Mouse (Mus musculus): ENCODE data around the gene Doxl2.
"Not testable (repeated sequence)": the region's sequence is repeated elsewhere in the genome, so short reads cannot be mapped to it uniquely, and the experiment has no call there.

Gene Doxl2

DNA sequence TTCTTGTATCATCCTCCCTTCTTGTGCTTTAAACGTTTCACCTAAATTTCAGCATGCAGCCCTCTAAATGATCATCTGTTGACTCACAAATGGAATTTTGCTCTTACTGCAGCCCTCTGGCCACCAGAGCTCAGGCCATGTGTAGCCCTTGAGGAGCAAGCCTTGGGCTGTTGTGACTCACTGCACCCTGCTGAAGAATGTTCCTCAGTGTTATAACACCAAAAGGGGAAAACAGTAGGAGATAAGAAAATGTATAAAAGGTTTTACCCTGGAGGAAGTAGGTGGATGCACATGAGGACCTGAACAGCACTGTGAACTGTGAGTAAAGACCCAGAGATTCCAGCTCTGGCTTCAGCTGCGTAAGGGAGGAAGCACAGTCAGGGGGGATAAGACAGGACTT, at the start of gene Doxl2:
Gene Doxl2, plus strand, starts transcription at position 301 of the 400 bp plus-strand sequence.
- no peak for DNase-seq (ENCODE audit: low spot score)

DNA sequence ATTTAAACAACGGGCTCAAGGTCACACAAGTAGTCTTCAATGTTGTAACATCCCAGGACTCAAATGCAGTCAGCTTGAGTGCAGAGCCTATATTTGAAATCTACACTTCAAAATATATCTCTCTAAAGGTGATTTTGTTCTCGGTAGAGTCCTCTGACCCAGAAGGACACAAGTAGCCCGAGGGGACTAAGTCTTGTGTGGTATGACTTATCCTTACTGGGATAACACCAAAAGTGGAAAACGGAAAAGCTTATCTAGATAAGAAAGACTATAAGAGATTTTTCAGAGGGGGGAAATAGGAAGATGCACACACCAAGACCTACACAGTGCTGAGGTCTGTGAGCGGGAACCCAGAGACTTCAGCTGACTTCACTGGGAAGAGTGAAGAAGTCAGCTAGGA, 45.2 kb upstream of the Doxl2 start, which contains the start of gene 1600015I10Rik:
Gene 1600015I10Rik, plus strand, starts transcription at position 301 of the 400 bp plus-strand sequence.
- no peak for DNase-seq (ENCODE audit: low spot score)

DNA sequence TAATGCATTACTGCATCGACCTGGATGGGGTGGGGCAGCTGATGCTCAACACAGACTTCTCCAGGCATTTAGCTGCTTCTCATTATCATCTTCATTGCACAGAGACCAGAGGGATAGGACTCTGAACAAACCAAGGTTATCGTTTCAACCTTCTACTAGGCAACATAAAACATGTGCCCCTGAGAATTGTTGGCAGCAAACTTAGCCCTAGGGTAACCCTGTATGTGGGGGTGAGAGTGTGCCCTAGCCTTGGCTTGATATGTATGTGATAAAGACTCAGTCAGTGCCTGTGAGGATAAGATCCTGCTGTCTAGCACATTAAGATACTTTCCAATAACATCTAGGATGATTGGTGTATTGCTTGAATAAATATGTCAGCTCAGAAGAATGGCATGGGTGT, 25.2 kb upstream of the Doxl2 start:
- DNase-seq (ENCODE audit: low spot score) = no peak

DNA sequence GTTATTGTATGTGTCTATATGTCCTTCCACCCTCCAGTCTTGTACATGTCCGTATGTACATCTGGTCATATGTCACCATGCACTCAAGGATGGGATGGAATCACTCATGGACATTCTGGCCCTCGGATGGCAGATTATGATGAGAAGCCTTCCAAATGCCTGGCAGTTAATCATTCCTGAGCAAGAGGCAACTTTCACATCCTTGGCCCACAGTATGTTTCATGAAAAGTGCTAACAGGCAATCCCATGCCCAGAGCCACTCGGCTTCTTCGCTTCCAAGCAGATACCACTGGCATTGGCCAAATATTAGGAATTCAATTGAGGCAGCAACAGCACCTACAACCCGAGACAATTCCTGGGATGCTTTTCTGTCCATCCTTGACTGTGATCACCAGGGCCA, 24.1 kb upstream of the Doxl2 start:
- DNase-seq (ENCODE audit: low spot score) = no peak

DNA sequence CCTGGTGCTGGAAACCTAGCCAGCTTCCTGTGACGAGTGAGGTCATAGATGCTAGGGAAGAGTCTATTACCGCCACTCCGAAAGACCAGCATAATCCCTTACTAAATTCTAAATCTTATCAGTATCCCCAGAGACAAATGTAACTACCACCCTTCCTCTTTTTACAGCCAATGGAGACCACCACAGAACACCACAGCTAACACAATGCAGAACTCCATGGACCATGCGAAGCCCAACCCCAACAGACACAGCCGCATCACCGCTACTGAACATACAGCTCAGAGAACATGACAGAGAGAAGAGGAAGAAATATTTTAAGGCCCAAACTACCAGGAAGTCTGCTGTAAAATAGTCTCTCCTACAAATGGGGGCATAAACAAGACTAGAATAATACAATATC, 23.1 kb upstream of the Doxl2 start:
- DNase-seq (ENCODE audit: low spot score) = no peak

DNA sequence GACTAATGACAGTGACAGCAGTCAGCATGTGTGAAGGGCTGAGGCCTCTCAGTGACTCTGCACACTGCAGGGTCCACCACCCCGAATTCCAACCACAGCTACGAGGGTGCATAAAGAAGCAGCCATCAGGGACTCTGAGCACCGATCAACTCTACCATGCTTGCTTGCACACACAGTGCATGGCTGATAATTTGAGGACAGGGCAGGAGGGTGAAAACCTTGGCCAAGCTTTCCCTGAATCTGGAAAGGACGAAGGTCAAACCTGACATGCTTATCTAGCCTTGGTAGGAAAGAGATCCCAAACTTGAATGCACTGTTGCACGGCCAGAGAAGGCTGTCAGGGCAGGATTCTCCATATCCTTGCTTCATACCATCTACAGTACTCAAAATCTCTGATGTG, 21.5 kb upstream of the Doxl2 start:
- no peak for DNase-seq (ENCODE audit: low spot score)

DNA sequence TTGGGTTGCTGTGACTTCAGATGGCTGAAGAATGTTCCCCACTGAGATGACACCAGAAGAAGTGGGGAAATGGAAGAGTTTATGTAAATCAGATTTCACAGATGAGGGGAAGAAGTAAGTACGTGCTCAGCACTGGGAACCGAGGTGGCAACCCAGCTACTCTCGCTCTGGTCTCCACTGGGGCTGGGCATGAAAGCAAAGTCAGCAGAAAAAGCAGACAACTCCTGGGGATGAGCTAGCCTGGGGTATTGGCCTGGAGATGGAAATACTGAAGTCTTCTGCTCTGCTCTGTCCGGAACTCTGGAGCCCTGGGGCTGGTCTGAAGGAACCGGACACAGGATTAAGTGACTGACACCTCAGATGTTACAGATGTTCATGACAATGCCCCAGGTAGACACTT, 20.6 kb upstream of the Doxl2 start:
- DNase-seq (ENCODE audit: low spot score) = no peak

DNA sequence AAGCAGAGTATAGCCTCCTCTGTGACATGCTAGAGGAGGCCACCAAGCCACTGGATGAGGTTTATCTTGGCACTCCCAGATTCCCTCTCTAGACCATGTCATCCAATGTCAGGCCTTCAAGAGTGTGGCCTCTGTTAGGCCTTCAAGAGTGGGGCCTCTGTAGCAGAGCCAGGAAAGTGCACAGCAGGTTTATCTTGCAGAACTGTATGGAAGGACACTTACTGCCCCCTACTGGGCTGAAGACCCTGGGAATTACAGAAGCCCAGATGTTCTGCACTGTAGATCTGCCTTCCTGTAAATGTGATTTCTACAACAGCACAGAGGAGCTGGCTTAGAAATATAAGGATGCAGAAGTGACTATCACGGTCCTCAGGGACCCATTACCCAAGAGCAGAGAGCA, 19.8 kb upstream of the Doxl2 start:
- DNase-seq (ENCODE audit: low spot score) = peak; percentile 58

DNA sequence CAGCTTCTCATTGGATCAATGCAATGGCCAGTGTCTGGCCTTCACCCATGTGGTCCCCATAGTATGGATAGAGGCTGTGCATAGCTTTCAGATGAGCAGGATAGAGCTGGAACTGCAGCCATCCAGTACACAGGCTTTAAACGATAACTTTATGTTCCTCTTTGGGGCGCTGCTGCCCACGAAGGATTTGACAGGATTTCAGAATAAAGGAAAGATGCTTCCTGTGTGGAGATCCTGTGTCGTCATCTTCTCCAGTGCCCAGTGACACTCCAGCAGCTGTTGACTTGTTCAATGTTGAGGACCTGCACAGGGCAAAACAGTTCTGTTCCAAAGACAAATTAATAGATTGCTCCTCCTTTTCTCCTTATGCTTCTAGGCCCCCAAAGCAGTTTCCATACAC, 18.0 kb upstream of the Doxl2 start:
- no peak for DNase-seq (ENCODE audit: low spot score)

DNA sequence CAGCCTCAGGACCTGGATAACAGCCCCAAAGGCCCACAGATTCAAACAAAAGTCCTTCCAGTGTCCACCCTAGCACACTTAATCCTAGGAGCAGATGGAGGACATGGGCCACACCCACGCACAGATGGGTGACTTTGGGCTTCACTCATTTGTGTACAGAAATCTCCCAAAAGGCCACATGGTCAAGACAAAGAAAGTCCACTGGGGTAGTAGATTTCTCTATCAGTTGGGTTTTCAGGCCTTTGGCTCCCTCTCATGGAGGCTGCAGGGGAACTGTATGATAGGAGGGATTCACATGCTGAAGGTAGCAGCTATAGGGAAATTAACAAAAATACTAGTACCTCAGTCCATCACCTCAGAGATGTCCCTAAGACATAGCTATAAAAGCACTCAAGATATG, 16.7 kb upstream of the Doxl2 start:
- DNase-seq (ENCODE audit: low spot score) = peak; percentile 5

DNA sequence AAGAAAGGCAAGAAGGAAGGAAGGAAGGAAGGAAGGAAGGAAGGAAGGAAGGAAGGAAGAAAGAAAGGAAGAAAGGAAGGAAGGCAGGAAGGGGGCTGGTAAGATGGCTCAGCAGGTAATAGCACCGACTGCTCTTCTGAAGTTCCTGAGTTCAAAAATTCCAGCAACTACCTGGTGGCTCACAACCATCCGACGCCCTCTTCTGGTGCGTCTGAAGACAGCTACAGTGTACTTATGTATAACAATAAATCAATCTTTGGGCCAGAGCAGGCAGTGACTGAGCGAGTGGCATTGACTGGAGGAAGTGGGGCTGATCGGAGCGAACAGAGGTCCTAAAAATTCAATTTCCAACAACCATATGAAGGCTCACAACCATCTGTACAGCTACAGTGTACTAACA, 15.6 kb upstream of the Doxl2 start:
- peak; percentile 49 for DNase-seq (ENCODE audit: low spot score)

DNA sequence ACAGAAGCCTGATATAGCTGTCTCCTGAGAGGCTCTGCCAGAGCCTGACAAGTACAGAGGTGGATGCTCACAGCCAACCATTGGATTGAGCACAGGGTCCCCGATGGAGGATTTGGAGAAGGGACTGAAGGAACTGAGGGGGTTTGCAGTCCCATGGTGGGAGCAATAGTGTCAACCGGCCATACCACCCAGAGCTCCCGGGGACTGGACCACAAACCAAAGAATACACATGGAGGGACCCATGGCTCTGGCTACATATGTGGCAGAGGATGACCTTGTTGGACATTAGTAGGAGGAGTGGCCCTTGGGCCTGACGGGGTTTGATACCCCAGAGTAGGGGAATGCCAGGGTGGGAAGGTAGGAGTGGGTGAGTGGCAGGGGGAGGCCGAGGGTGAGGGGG, 8.1 kb upstream of the Doxl2 start:
- not testable (repeated sequence) for DNase-seq (ENCODE audit: low spot score)

DNA sequence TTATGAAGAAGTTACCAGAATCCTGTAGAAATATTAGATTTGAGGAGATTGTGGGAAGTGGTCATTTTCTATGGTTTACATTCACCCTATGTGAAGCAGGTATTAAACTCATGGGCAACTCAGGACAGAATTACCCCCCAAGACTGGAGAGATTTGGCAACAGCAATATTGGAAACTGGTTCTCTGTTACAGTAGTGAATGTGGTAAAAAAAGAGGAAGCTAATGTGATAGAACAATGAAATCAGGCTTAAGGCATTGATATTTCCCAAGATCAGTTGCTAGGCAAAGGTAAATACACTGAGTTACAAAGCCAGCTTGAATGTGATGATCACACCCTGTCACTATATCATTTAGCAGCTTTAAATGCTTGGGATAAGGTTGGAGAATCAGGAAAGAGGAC, 6.9 kb upstream of the Doxl2 start:
- DNase-seq (ENCODE audit: low spot score) = no peak

DNA sequence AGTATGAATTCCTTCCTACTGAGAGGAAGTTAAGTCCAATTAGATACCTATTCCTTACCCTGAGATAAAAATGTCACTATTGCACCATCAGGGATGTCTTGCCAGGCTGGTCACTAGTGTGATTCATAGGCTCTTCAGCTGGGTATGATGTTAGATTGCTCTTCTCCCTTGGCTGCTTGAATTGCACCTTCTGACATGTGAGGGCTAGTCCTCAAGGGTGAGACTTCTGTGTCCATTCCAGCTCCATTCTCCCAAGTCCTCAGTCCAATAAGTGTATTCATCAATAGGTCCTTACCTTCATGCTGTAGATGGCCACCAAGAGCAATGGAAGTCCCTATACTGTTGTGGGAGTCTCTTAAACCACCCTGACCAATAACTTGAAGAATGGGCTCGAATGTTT, 4.9 kb downstream of the Doxl2 start:
- no peak for DNase-seq (ENCODE audit: low spot score)

DNA sequence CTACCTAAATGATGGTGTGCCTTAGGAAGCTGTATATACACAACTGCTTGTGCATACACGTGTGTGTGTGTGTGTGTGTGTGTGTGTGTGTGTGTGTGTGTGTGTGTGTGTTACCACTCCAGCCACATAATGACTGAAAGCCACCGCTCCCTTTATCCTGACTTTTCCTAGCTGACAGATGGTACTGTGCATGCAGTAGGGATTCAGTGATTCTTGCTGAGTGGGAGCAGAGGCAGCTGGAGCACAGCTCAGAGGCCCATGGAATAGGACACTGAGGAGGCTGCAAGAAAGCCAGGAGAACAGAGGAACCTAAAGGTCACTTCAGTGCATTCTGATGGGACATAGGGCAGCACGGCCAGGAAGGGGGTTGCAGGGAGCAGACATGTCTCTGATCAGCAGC, 7.5 kb downstream of the Doxl2 start:
- DNase-seq (ENCODE audit: low spot score) = no peak

DNA sequence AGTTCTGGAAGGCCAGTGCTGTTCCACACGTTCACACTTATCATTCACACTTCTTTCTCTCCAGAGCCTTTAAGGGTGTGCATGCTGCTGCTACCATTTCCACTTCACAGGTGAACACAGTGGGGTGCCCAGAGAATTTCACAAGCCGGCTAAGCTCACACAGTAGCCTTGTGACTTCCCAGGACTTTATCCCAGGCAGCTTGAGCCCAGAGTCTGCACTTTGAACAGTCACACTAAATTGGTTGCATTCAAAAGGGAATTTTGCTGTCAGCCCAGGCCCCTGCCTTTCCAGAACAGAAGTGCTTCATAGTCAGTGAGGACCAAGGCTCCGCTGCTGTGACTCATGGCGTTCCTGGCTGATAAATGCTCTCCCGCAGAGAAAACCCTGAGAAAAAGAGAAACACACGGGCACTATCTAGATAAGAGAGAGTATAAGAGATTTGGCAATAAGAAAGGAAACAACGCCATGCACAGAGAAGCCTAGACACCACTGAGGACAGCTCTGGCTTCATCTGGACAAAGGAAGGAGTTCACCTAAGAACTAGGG, 11.8 kb downstream of the Doxl2 start, which contains the start of gene Svs1:
Gene Svs1, plus strand, starts transcription at position 418 of the 547 bp plus-strand sequence.
- no peak for DNase-seq (ENCODE audit: low spot score)

DNA sequence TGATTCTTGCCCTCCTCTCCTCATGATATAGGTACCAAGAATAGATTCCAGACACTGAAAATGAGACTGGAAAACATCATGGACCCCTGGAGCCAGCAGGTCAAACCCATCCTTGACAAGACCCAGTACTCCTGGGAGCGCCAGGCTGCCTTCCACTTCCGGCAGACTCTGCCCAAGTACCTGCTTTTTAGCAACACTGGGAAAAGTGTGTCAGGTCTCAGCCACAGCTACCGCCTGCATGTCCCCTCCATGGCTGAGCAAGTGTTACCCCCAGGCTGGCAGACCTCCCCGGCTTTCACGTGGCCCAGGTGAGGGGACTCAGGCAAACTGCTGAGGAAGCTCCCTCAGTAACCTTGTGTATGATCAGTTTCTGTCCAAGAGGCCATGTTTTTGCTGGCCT, 15.2 kb downstream of the Doxl2 start:
- no peak for DNase-seq (ENCODE audit: low spot score)

DNA sequence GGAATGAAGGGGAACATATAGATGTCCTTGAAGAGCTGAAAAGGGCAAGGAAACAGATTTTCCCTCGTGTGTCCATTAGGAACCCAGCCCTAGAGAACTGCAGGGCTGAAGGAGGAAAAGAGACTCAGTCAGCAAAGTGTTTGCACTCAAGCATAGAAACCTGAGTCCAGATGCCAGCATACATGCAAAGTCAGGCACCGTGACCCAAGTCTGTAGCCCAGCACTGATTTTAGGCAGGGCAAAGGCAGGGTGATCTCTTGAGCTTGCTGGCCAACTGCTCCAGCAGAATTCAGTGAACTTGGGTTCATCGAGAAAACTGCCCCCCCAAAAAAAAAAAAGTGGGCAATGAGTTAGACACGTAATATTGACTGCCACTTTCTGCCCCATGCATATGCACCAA, 17.2 kb downstream of the Doxl2 start:
- no peak for DNase-seq (ENCODE audit: low spot score)

DNA sequence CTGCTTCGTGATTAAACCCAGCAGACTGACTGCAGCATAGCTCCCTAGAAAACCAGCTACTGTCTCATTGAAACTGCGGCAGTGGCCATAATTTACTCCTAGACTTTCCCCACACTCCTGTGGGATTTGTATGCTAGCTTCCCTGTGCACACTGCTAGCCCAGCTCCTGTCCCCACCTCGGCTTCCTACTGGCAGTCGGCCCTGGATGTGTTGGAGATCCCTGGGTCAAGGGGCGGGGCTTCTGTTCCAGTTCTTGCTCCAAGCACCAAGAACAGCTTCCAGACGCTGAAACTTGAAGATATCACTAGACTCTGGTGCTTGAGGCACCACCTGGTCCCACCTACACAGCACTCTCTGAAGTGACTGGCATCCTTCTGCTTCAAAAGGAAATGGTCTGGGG, 23.4 kb downstream of the Doxl2 start:
- DNase-seq (ENCODE audit: low spot score) = no peak

DNA sequence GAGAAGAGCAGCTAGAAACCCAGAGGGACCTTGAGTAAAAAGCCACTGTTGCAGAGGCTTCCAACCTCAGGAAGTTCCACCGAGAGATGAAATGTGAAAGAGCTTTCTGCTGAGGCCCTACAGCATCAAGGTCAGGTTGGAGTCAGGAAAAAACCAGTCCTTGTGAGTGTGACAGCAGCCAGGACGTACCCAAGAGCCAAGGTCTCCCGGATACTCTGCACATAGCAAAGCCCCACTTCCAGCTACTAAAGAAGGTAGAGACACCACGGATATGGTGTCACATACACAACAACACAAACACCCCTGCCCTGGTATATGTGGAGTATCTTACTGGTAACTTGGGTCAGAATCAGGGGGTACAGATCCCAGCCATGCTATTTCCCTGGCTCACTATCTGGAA, 24.0 kb downstream of the Doxl2 start:
- DNase-seq (ENCODE audit: low spot score) = no peak

DNA sequence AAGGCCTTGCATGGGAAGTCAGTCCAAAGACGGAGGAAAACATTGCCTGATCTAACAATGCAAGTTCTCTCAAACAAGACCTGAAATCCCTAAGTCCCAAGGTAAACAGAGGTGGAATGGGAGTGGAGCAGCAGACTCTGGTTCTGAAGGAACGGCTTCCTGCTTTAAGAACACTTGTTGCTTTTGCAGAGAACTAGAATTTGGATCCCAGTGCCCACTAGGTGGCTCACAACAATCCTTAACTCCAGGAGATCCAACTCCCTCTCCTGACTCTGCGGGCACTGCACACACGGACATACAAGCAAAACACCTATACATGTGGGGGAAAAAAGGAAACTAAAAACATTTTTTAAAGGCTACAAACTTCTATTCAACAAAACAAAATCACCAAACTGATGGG, 28.6 kb downstream of the Doxl2 start:
- peak; percentile 33 for DNase-seq (ENCODE audit: low spot score)

DNA sequence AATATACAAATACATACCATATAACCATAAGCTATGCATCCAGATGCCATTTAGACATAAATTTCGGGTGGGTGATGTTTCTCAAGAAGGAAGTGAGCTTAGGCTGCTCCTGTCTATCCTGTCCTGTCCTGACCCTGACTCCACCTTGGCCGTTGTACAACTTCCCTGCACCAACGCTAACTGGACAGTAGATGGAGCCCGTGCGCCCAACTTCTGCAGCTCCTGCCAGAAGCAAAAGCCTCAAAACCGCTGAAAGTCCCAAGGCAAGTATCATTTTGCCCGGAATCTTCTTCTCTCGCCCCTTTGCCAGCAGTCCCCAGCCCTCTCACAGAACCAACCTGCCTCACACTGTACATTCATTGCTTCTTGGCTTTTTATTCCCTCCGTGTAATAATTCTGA, 33.2 kb downstream of the Doxl2 start:
- peak; percentile 88 for DNase-seq (ENCODE audit: low spot score)

DNA sequence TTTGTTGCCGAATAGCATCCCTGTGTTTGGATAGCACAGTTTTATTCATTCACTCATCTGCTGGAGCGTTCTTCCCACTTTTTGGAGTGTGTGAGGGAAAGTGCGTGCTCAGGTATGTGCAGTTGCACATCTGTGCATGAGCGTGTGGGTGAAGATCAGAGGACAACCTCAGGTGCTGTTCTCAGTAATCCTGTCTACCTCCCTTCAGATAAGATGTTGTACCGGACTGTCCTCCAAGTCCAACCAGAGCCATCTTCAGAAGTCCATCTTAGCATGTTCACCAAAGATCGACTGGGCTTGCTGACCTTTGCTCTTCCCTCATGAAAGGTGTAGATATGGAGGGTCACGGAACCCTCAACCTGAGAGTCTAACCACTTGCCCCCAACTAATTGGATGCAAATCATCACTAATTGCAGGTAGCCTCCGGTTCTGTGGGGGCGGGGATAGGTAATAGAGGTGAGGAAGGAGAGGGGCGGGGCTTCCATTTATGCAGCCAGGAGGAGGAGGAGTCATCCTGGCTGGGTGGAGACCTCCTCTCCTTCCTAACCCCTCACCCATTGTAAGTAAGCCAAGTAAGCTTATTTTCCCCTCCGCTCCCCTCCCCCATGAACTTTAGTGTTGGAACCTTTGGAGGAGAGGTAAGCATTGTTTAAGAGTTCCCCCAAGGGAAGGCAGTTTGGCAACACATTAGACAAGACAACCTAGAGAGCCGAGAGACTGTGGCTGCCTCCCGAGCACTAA, 33.8 kb downstream of the Doxl2 start:
- no peak for DNase-seq (ENCODE audit: low spot score)

DNA sequence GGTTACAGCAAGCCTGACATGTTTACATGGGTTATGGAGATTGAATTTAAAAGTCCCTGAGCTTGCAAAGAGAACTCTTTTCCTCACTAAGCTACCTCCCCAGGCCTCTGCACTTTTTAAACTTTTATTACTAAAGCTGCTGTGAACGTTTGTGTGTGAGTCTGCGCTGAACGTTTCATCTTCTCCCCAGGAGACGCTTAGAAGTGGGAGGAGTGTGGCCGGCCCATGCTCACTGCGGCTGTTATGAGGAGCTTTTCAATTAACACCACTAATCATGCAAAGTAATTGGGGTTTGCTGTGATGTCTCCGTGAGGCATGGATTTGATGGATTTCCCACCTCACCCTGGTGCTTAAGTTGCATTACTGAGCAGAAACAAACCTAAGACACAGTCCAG, 34.4 kb downstream of the Doxl2 start:
- DNase-seq (ENCODE audit: low spot score) = no peak
